Mouse (Mus musculus) effector memory CD4-positive, alpha-beta T cell, adult 5 months (primary cell): ENCODE data around the gene Olfr329-ps. TPM values are rescaled to one million over a fixed set of nuclear protein-coding genes. Genes with fewer than 3 reads are reported as not detected.

ENCODE experiments used
- polyA plus RNA-seq: library from polyadenylated mRNA; unstranded; fragments of 100-300 nt; shearing (Covaris generic); gene quantifications from one replicate; pipeline ENCODE4 v1.2.1, GENCODE M21; 2017

Gene Olfr329-ps
- not detected for polyA plus RNA-seq

GRCm38 (mm10) chr11:58546322-58546721 is at the start of gene Olfr329-ps:
Olfr329-ps (minus strand) TSS chr11:58546422.

GRCm38 (mm10) chr11:58594814-58595213 is 48.6 kb upstream of the Olfr329-ps start, which contains the start of gene Olfr324:
Olfr324 (plus strand) TSS chr11:58595114.

GRCm38 (mm10) chr11:58577430-58577829 is 31.2 kb upstream of the Olfr329-ps start, which contains the start of gene Olfr325:
Olfr325 (plus strand) TSS chr11:58577730.

GRCm38 (mm10) chr11:58570405-58570804 is 24.2 kb upstream of the Olfr329-ps start, which contains the start of gene Olfr224:
Olfr224 (minus strand) TSS chr11:58570553.

GRCm38 (mm10) chr11:58555536-58555935 is 9.3 kb upstream of the Olfr329-ps start, which contains the start of gene Olfr328:
Olfr328 (minus strand) TSS chr11:58555636.

GRCm38 (mm10) chr11:58534736-58535135 is 11.5 kb downstream of the Olfr329-ps start, which contains the start of gene Olfr330:
Olfr330 (minus strand) TSS chr11:58534836.

GRCm38 (mm10) chr11:58502472-58502871 is 43.8 kb downstream of the Olfr329-ps start, which contains the start of gene Olfr331:
Olfr331 (minus strand) TSS chr11:58502572.

GRCm38 (mm10) chr11:58492455-58492854 is 53.8 kb downstream of the Olfr329-ps start, which contains the start of gene Olfr332:
Olfr332 (minus strand) TSS chr11:58492555.

Other genes with a start within 250 kb of the Olfr329-ps start
- 42.3 TPM for gene Zfp692, start 239.4 kb downstream of the Olfr329-ps start, polyA plus RNA-seq
- 44.2 TPM for gene Zfp672, start 216.1 kb downstream of the Olfr329-ps start, polyA plus RNA-seq
- gene Sh3bp5l, start 215.7 kb downstream of the Olfr329-ps start, polyA plus RNA-seq, result 18.9 TPM
- not detected for gene Lypd8, start 167.4 kb downstream of the Olfr329-ps start, polyA plus RNA-seq
- not detected for gene 1810065E05Rik, start 125.3 kb downstream of the Olfr329-ps start, polyA plus RNA-seq
- gene Gm12253, start 113.9 kb downstream of the Olfr329-ps start, polyA plus RNA-seq, result not detected
- gene Lypd9, start 93.5 kb downstream of the Olfr329-ps start, polyA plus RNA-seq, result not detected
- gene Olfr30, start 84.2 kb downstream of the Olfr329-ps start, polyA plus RNA-seq, result not detected
- gene Olfr332, start 53.9 kb downstream of the Olfr329-ps start, polyA plus RNA-seq, result not detected
- not detected for gene Olfr331, start 43.9 kb downstream of the Olfr329-ps start, polyA plus RNA-seq
- 0.41 TPM for gene Olfr330, start 11.6 kb downstream of the Olfr329-ps start, polyA plus RNA-seq
- gene Olfr328, start 9.2 kb upstream of the Olfr329-ps start, polyA plus RNA-seq, result 0.19 TPM
- not detected for gene Olfr224, start 24.1 kb upstream of the Olfr329-ps start, polyA plus RNA-seq
- not detected for gene Olfr325, start 31.3 kb upstream of the Olfr329-ps start, polyA plus RNA-seq
- gene Olfr324, start 48.7 kb upstream of the Olfr329-ps start, polyA plus RNA-seq, result not detected
- gene 2210407C18Rik, start 69.7 kb upstream of the Olfr329-ps start, polyA plus RNA-seq, result not detected
- gene Olfr323, start 84.1 kb upstream of the Olfr329-ps start, polyA plus RNA-seq, result not detected
- not detected for gene Trim58, start 94.0 kb upstream of the Olfr329-ps start, polyA plus RNA-seq
- not detected for gene Olfr322, start 112.4 kb upstream of the Olfr329-ps start, polyA plus RNA-seq
- gene Olfr320, start 134.7 kb upstream of the Olfr329-ps start, polyA plus RNA-seq, result not detected
- not detected for gene Olfr319, start 152.7 kb upstream of the Olfr329-ps start, polyA plus RNA-seq
- not detected for gene Olfr318, start 177.6 kb upstream of the Olfr329-ps start, polyA plus RNA-seq
- gene Olfr317, start 192.8 kb upstream of the Olfr329-ps start, polyA plus RNA-seq, result not detected
- gene Olfr316, start 206.3 kb upstream of the Olfr329-ps start, polyA plus RNA-seq, result not detected
- not detected for gene Olfr315, start 226.8 kb upstream of the Olfr329-ps start, polyA plus RNA-seq
- not detected for gene Olfr314, start 236.5 kb upstream of the Olfr329-ps start, polyA plus RNA-seq